Mouse (Mus musculus) hindlimb bud, embryonic 11.5 days (tissue): ENCODE data around the gene Ssna1.

Source experiments
- DNase-seq: peaks from one replicate; pipeline ENCODE4 v3.0.0-alpha.2; 2012; ENCODE audit warnings: low read depth, low spot score; ENCODE audit errors: extremely low spot score

The Ssna1 gene

DNA sequence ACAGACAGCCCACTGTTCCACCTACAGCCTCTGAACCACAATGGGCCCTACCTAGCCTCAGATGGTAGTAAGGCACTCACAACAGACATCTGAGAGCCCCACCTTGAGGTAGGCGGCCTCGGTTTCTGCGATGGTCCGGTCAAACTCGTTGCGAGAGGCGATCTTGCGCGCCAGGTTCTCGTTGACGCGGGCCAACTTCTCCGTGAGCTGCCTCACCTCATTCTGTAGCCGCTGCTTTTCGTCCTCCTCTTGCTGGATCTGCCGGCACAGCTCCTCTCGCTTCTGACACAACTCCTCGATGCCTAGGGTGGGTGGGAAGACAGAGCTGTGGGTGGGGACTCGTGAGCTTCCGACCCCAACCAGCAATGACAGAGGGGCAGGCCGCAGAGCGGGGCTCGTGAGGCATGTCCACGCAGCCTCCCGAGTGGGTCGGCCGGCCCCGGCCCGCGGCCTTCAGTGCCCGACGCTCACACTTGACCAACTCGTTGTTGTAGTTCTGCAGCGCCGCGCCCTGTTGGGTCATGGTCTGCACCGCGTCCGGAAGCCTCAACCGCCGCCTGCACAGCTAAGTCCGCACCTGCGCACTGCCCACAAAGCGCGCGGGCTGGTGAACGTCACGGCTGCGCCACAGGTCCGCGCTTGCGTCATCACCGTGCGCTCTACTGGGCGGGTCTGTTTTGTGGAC, at the start of gene Ssna1, which contains the start of gene Anapc2:
Ssna1 (minus strand) TSS at position 612 of the 685 bp plus-strand sequence.
Anapc2 (plus strand) TSS at position 652 of the 685 bp plus-strand sequence.
- DNase-seq = peak; percentile 82

DNA sequence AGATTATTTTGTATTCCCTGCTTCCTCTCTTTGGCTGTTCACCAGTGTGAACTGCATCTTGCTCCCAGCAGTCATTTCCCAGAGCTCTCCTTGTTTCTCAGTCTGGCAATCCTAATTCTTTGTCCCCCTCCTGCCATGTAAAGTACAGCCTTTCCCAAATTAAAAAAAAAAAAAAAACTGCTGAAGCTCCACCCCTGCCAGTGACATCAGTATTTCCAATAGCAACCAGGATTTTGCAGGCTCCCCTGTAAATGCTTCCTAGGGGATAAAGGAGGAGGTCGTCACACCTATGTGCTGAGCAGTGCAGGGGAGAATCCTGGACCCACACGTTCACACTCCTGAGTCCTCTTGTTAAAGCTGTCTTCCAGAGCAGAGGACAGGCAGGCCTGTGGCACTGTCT, 47.8 kb upstream of the Ssna1 start:
- DNase-seq = no peak

GRCm38 (mm10) chr2:25318971-25319773, 46.9 kb upstream of the Ssna1 start, which contains the start of gene Grin1:
Gene Grin1, minus strand, starts transcription at chr2:25319187.
- no peak for DNase-seq

DNA sequence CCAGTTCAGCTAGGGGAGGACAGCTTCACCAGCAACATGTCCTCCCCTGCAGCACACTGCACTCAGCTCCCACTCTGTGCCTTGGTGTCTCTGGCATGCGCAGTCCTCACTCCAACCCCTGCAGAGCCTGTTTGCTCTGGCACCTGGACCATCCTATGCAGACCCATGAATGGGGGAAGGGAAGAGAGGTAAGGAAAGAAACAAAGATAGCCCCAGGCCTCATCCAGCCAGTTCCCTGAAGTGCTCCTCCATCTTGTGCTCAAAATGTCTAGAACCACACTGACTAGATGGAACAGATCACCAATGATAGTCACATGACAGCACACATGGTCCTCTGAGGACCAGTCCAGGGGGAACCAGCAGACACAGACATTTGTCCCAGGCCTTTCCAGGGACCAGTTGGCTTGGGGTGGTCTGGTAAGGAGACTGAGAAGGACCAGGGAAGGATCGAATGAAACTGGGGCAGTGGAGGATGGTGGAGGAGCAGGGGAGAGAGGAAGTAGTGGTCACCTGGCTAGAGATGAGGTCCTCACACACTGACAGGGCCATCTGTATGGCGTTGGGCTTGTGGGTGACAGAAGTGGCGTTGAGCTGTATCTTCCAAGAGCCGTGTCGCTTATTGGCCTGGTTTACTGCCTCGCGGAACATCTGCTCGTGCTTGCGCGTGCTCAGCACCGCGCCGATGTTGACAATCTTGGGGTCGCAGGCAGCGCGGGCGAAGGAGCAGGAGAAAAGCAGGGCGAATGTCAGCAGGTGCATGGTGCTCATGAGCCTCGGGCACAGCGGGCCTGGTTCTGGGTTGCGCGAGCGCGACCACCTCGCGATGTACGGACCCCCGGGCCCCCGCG, 46.1 kb upstream of the Ssna1 start:
- no peak for DNase-seq

- no peak for DNase-seq
Measured at GRCm38 (mm10) chr2:25311491-25311891, 39.3 kb upstream of the Ssna1 start.

- no peak for DNase-seq
Measured at GRCm38 (mm10) chr2:25310969-25311368, 38.7 kb upstream of the Ssna1 start.

DNA sequence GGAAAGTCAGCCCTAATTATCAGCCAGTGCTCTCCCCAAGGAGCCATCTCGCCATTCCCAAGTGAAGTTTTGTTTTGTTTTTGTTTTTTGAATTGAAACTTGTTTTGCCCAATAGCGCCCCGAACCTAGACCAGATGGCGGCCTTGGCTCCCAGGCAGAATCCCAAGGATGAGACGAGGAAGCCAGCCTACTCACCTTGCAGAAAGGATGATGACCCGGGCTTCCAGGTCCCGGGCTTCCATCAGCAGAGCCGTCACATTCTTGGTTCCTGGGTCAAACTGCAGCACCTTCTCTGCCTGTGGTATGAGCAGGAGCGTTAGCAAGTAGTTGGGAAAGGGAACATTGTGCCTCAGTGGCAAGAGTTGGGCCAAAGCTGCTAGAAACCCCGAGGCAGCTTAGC, 37.9 kb upstream of the Ssna1 start:
- no peak for DNase-seq

DNA sequence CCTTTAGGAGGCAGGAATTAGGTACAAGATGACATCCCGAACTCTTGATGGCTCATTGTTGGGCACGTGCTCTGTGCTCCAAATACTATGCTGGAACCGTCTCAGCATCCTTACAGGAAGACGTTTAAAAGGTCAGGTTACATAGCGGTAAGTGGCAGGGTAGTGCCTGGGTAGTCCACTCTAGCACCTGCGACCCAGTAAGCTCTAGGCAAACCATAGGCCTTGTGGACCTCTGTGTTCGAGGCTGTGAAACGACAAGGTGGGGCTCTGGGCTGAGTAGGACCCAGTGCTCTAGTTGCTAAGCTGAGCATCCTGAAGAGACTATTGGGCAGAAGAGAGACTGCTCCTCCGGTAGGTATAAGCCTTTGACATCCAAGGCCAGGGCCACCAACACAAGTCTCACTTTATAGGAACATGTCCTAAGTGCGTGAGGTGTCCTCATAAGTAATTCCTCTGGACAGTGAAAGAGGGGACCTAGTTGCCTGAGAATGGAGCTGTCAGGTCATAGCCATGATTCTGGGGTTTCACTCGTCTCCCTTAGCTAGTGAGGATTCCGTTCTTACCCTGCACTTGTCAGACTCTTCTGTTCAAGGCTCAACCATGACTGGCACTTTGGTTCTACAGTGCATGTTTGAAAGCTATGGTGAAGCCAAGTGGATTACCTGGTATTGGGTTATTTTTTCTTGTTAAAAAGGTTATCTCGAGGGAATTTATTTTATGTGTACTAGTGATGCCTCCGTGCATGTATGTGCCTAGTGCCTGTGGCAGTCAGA, 33.5 kb upstream of the Ssna1 start:
- no peak for DNase-seq

GRCm38 (mm10) chr2:25304657-25305541, 32.7 kb upstream of the Ssna1 start:
- DNase-seq = no peak

- no peak for DNase-seq
Measured at GRCm38 (mm10) chr2:25303931-25304656, 31.9 kb upstream of the Ssna1 start.

GRCm38 (mm10) chr2:25303452-25303851, 31.2 kb upstream of the Ssna1 start:
- DNase-seq = no peak

DNA sequence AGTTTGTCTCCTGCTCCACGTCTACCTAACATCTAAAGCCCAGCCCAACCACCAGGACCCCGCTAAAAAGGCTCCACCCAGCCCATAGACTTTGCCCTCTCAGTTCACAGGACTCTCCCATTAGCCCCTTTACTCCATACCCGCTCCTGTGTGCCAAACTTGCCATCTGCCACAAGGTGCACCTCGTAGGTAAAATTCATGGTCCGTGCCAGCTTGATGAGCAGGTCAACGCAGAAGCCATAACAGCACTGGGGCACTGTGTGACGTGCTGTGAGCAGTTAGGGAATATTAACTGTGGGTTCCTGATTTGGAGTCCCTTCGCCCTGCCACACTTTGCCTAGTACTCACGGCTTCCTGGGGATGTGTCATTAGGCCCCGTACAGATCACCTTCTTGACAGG, 25.8 kb upstream of the Ssna1 start:
- no peak for DNase-seq

DNA sequence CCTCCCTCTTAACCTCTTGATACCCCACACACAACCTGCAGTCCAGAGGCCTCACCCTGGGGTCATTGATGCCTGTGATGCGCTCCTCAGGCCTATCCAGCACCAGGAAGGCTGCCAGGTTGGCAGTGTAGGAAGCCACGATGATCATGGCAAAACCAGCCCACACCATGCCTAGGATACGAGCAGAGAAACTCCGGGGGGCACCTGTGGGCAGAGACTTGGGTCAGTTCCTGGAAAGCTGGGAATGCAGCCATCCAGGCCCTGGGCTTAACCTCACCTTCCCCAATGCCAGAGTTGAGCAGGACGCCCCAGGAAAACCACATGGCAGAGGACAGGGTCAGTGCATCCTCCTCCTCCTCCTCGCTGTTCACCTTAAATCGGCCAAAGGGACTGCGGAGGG, 24.9 kb upstream of the Ssna1 start:
- DNase-seq = no peak

DNA sequence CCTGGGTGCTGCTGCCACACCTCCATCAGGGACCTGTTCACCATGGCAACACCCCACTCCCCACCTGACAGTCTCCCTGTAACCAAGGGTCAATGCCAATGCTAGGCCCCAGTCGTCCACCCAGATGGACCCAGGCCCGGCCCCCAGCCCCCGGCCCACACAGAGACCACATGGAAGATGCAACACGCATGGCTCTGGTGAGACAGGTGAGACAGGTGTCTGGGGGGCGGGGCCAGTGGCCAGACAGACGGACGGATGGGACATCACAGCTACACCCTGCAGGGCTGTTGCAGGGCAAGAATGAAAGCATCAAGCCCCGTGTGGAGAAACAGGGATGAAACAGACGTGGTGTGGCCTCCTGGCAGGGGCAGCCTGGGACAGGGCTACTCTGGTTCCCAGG, 21.5 kb upstream of the Ssna1 start:
- DNase-seq = no peak

GRCm38 (mm10) chr2:25292856-25293255, 20.6 kb upstream of the Ssna1 start:
- peak; percentile 44 for DNase-seq

- no peak for DNase-seq
Measured at GRCm38 (mm10) chr2:25292054-25292544, 19.9 kb upstream of the Ssna1 start.

- DNase-seq = no peak
Measured at GRCm38 (mm10) chr2:25291184-25292053, 19.2 kb upstream of the Ssna1 start.

- DNase-seq = no peak
Measured at GRCm38 (mm10) chr2:25290816-25291130, 18.5 kb upstream of the Ssna1 start.
